Mouse (Mus musculus): ENCODE measurements around the gene Lrrc4c. TPM values are rescaled to one million over a fixed set of nuclear protein-coding genes. Genes with fewer than 3 reads are reported as not detected.

Gene Lrrc4c
- 0.36 and 0.43 TPM in 2 replicates for polyA plus RNA-seq (2016; fragmentation: Nextera tagmentation; extraction: Ambion mirVana)

- no peaks in the 10 kb centered on the region for H3K36me3 ChIP-seq
- 8% methylated on average over 18 of the region's 18 CpGs for WGBS
- H3K27me3 ChIP-seq (ENCODE audit: low read depth, poor library complexity, severe bottlenecking) = peaks cover 12% of the 10 kb centered on the region; the same call in 1 of the 2 replicates
- H3K27ac ChIP-seq = no peak within 1 kb of the TSS
- H3K4me1 ChIP-seq = peaks cover 9% of the 10 kb centered on the region
- DNase-seq (ENCODE audit: low spot score) = peak; percentile 43
- H3K4me3 ChIP-seq = peak within 1 kb of the TSS; percentile 37
- no peaks in the 10 kb centered on the region for H3K9me3 ChIP-seq (replicated peaks)
Observed at GRCm38 (mm10) chr2:96317387-96318299, at the start of gene Lrrc4c. Lrrc4c (plus strand) TSS chr2:96318169.

GRCm38 (mm10) chr2:96275061-96275460 is 42.9 kb upstream of the Lrrc4c start:
- H3K36me3 ChIP-seq = no peaks in the 10 kb centered on the region
- H3K27ac ChIP-seq = no peak overlapping the region
- H3K4me3 ChIP-seq = no peak overlapping the region
- no peaks in the 10 kb centered on the region for H3K4me1 ChIP-seq
- no peaks in the 10 kb centered on the region for H3K27me3 ChIP-seq (ENCODE audit: low read depth, poor library complexity, severe bottlenecking)
- no peaks in the 10 kb centered on the region for H3K9me3 ChIP-seq (replicated peaks)
- WGBS = 94% methylated on average over 1 of the region's 1 CpGs
- no peak for DNase-seq (ENCODE audit: low spot score)

- 90% methylated on average over 5 of the region's 5 CpGs for WGBS
- no peak overlapping the region for H3K4me3 ChIP-seq
- DNase-seq (ENCODE audit: low spot score) = no peak
- no peaks in the 10 kb centered on the region for H3K4me1 ChIP-seq
- H3K9me3 ChIP-seq (replicated peaks) = no peaks in the 10 kb centered on the region
- no peaks in the 10 kb centered on the region for H3K27me3 ChIP-seq (ENCODE audit: low read depth, poor library complexity, severe bottlenecking)
- no peaks in the 10 kb centered on the region for H3K36me3 ChIP-seq
- H3K27ac ChIP-seq = no peak overlapping the region
Observed at GRCm38 (mm10) chr2:96282926-96283325, 35.0 kb upstream of the Lrrc4c start.

GRCm38 (mm10) chr2:96287512-96287911 is 30.5 kb upstream of the Lrrc4c start:
- H3K36me3 ChIP-seq = no peaks in the 10 kb centered on the region
- no peak for DNase-seq (ENCODE audit: low spot score)
- no peak overlapping the region for H3K27ac ChIP-seq
- no peaks in the 10 kb centered on the region for H3K4me1 ChIP-seq
- 83% methylated on average over 4 of the region's 4 CpGs for WGBS
- H3K4me3 ChIP-seq = no peak overlapping the region
- H3K27me3 ChIP-seq (ENCODE audit: low read depth, poor library complexity, severe bottlenecking) = no peaks in the 10 kb centered on the region
- no peaks in the 10 kb centered on the region for H3K9me3 ChIP-seq (replicated peaks)

DNA sequence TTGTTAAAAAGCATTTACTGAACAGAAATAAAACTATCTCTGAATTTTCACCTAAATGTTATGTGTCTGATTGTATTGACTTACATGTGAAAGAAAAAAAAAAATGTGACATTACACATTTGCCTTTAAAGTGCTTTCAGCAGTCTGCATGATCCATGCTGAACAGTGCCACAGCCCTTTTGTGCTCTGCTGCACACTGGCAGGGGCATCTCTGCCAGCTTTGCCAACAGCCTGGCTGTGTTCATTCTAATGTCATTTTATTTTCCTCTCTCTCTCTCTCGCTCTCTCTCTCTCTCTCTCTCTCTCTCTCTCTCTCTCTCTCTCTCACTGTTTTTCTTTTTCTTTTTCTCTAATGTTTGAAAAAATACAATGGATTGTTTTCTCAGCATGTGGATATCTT is 27.4 kb upstream of the Lrrc4c start:
- no peak for DNase-seq (ENCODE audit: low spot score)
- Histone ChIP-seq H3K27ac (no peak overlapping the region), H3K4me3 (no peak overlapping the region), H3K9me3 (replicated peaks) (no peaks in the 10 kb centered on the region), H3K4me1 (no peaks in the 10 kb centered on the region), H3K27me3 (ENCODE audit: low read depth, poor library complexity, severe bottlenecking) (no peaks in the 10 kb centered on the region), H3K36me3 (no peaks in the 10 kb centered on the region)
- WGBS = 88% methylated on average over 1 of the region's 1 CpGs

GRCm38 (mm10) chr2:96315034-96315433 is 2.9 kb upstream of the Lrrc4c start:
- Histone ChIP-seq H3K36me3 (no peaks in the 10 kb centered on the region), H3K4me3 (no peak overlapping the region), H3K4me1 (peaks cover 9% of the 10 kb centered on the region), H3K27me3 (ENCODE audit: low read depth, poor library complexity, severe bottlenecking) (peaks cover 12% of the 10 kb centered on the region; the same call in 1 of the 2 replicates), H3K27ac (no peak overlapping the region), H3K9me3 (replicated peaks) (no peaks in the 10 kb centered on the region)
- WGBS = 20% methylated on average over 5 of the region's 5 CpGs
- DNase-seq (ENCODE audit: low spot score) = no peak

GRCm38 (mm10) chr2:96316531-96316930 is 1.4 kb upstream of the Lrrc4c start:
- Histone ChIP-seq H3K27me3 (ENCODE audit: low read depth, poor library complexity, severe bottlenecking) (peaks cover 12% of the 10 kb centered on the region; the same call in 1 of the 2 replicates), H3K4me1 (peaks cover 9% of the 10 kb centered on the region), H3K27ac (no peak overlapping the region), H3K9me3 (replicated peaks) (no peaks in the 10 kb centered on the region), H3K4me3 (no peak overlapping the region), H3K36me3 (no peaks in the 10 kb centered on the region)
- no peak for DNase-seq (ENCODE audit: low spot score)
- WGBS = 46% methylated on average over 1 of the region's 1 CpGs

DNA sequence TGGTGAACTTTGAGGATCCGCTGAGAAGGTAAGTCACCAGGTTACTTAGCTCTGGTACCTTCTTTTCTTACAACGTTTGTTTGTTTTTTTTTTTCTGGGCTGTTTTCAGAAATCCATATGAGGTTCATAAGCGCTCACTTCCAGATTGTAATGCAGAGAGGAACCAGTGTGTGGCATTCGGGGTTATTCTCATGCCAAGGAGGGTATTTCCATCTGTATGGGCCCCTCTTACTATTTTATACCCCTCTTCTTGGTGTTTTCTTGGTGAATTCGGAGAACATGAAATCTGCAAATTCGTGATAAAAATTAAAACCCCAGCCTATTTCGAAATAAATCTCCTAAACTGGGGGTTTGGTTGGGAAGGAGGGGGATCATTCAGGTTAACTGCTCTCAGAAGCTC is 587 bp downstream of the Lrrc4c start:
- Histone ChIP-seq H3K27ac (no peak overlapping the region), H3K4me1 (peaks cover 9% of the 10 kb centered on the region), H3K36me3 (no peaks in the 10 kb centered on the region), H3K9me3 (replicated peaks) (no peaks in the 10 kb centered on the region), H3K27me3 (ENCODE audit: low read depth, poor library complexity, severe bottlenecking) (peaks cover 12% of the 10 kb centered on the region; the same call in 1 of the 2 replicates), H3K4me3 (no peak overlapping the region; the same call in 1 of the 2 replicates)
- 22% methylated on average over 7 of the region's 7 CpGs for WGBS
- DNase-seq (ENCODE audit: low spot score) = no peak

- Histone ChIP-seq H3K27ac (no peak overlapping the region), H3K36me3 (no peaks in the 10 kb centered on the region), H3K4me3 (no peak overlapping the region), H3K27me3 (ENCODE audit: low read depth, poor library complexity, severe bottlenecking) (peaks cover 12% of the 10 kb centered on the region; the same call in 1 of the 2 replicates), H3K4me1 (peaks cover 9% of the 10 kb centered on the region), H3K9me3 (replicated peaks) (no peaks in the 10 kb centered on the region)
- WGBS = 6% methylated on average over 8 of the region's 8 CpGs
- no peak for DNase-seq (ENCODE audit: low spot score)
Observed at GRCm38 (mm10) chr2:96319201-96319600, 1.2 kb downstream of the Lrrc4c start.

DNA sequence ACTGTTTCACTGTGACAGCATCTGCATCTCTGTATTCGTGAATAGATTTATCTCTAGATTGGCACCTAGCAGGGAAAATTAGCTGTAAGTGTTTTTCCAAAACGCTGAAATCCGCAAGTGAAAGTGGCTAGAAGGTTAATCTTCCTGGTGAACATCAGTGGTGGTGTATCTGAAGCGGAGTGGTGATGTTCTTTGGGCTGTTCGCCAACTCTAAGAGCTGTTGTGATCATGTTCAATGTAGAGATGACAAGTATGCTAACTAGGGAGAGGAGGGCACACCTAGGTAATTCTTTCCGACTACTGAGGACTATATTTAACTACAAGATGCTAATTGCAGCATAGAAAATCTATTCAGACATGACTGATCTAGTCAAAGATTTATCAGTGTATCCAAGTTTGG is 1.7 kb downstream of the Lrrc4c start:
- no peak for DNase-seq (ENCODE audit: low spot score)
- no peak overlapping the region for H3K4me3 ChIP-seq
- H3K36me3 ChIP-seq = no peaks in the 10 kb centered on the region
- H3K9me3 ChIP-seq (replicated peaks) = no peaks in the 10 kb centered on the region
- no peak overlapping the region for H3K27ac ChIP-seq
- peaks cover 9% of the 10 kb centered on the region for H3K4me1 ChIP-seq
- 47% methylated on average over 6 of the region's 6 CpGs for WGBS
- H3K27me3 ChIP-seq (ENCODE audit: low read depth, poor library complexity, severe bottlenecking) = peaks cover 12% of the 10 kb centered on the region; the same call in 1 of the 2 replicates

DNA sequence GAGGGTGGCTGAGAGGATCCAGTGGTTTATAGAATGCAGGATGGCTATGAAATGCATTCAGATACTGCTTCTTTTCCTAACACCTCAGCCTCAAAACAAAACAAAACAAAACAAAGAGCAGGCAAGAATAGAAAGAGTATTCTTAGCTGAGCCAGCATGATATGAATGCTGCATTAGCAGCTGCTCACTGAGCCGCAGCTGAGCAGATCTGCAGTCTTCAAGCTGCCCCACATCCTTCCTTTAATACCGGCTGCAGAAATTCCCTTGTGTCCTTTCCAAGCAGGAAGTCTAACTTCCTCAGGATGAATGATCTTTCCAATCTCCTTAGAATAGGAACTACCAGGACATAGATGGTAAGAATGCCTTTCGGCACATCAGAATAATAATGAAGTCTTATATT is 16.7 kb downstream of the Lrrc4c start:
- no peaks in the 10 kb centered on the region for H3K27me3 ChIP-seq (ENCODE audit: low read depth, poor library complexity, severe bottlenecking)
- no peak overlapping the region for H3K4me3 ChIP-seq
- no peaks in the 10 kb centered on the region for H3K9me3 ChIP-seq (replicated peaks)
- no peak for DNase-seq (ENCODE audit: low spot score)
- H3K36me3 ChIP-seq = no peaks in the 10 kb centered on the region
- no peaks in the 10 kb centered on the region for H3K4me1 ChIP-seq
- no peak overlapping the region for H3K27ac ChIP-seq
- 88% methylated on average over 3 of the region's 3 CpGs for WGBS

GRCm38 (mm10) chr2:96337354-96337753 is 19.4 kb downstream of the Lrrc4c start:
- Histone ChIP-seq H3K27ac (no peak overlapping the region), H3K27me3 (ENCODE audit: low read depth, poor library complexity, severe bottlenecking) (no peaks in the 10 kb centered on the region), H3K4me1 (no peaks in the 10 kb centered on the region), H3K4me3 (no peak overlapping the region), H3K36me3 (no peaks in the 10 kb centered on the region), H3K9me3 (replicated peaks) (no peaks in the 10 kb centered on the region)
- no peak for DNase-seq (ENCODE audit: low spot score)
- WGBS = 48% methylated on average over 1 of the region's 1 CpGs

DNA sequence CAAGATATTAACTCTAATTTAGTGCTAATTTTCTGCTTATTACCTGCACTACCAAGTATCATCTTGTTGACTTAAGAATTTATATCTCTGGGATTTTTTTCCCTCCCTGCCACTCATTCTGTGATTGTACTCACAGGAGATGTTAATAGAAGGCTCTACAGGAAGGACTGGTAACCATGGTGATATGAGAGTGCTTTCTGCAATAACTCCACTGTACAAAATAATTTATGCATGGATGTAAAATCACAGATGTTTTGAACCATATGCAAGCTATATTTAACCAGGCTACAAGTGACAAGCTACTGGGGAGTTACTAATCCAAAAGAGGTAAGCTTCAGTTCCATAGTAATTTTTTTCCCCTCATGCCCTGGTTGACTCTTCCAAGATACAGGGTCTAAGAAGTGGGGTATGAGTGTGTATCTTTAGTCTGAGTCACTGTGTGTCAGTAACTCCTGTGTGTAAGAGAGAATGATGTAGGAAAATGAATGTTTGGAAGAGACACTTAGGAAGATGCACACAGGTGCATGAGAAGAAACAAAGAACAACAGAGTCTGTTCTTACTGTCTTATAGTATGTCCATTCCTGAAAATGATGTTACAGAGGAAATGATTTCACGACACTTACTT is 83.3 kb downstream of the Lrrc4c start:
- no peaks in the 10 kb centered on the region for H3K4me1 ChIP-seq
- no peaks in the 10 kb centered on the region for H3K36me3 ChIP-seq
- H3K27me3 ChIP-seq (ENCODE audit: low read depth, poor library complexity, severe bottlenecking) = no peaks in the 10 kb centered on the region
- WGBS = 85% methylated on average over 1 of the region's 1 CpGs
- no peak overlapping the region for H3K4me3 ChIP-seq
- no peak overlapping the region for H3K27ac ChIP-seq
- DNase-seq (ENCODE audit: low spot score) = no peak
- H3K9me3 ChIP-seq (replicated peaks) = no peaks in the 10 kb centered on the region
